Mouse (Mus musculus) olfactory bulb, adult 2 months (tissue): ENCODE measurements around the gene Prcc.

ENCODE experiments used
- CTCF ChIP-seq: fragments of 200-500 bp; IDR thresholded peaks from 2 replicates; pipeline ENCODE4 v1.5.1; 2012; ENCODE audit warnings: low read depth, mild to moderate bottlenecking, low read length, moderate library complexity; ENCODE audit not compliant: insufficient read depth
- POLR2A ChIP-seq: fragments of 200-500 bp; IDR thresholded peaks from 2 replicates; pipeline ENCODE4 v1.6.1; 2012; ENCODE audit warnings: mild to moderate bottlenecking, low read depth, low read length, moderate library complexity; ENCODE audit not compliant: insufficient read depth

DNA sequence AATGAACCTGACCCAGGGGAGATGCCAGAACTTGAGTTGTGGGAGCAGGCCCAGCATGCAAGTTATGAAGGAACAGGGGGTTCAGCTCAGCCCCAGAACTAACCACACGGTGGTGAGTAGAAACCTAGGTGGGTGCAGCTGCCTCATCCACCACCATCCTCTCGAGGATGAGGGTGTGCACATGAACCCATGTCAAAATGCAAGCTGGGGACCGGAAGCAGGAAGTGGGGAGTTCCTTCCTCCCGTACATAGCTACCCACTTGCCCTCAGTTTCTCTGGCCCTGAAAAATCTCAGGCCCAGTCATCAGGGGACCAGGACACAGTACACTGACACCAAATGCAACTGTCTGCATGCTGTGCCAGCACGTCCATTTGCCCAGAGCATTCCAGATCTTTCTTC is 37.7 kb downstream of the Prcc start:
- TF ChIP-seq CTCF (no peak), POLR2A (no peak)
